Comparison of ENCODE assay signal across 21 mouse cellular contexts in genomic region chr6:40411085-40411484, GRCm38 (mm10). TPM values are rescaled to one million over a fixed set of nuclear protein-coding genes. Genes with fewer than 3 reads are reported as not detected.
"Had no signal": no experiment of that assay in that cellular context is flagged by ENCODE, and none has a peak within 500 bp of the region (broad histone marks: within the 10 kb centered on the region; RNA-seq: fewer than 3 reads in every experiment).

No protein-coding gene starts in this region.

- DNase-seq: kidney, adult 11 months; kidney, adult 8-10 months; kidney, postnatal 10 days; kidney, postnatal 36 days; left cerebral cortex, postnatal 4 days; liver, postnatal 0 days; lung, embryonic 14.5 days; right cerebral cortex, adult 18-20 months; right cerebral cortex, postnatal 14 days; right cerebral cortex, postnatal 4 days; thymus, postnatal 36 days had no signal

- ATAC-seq: liver, postnatal 0 days; lung, postnatal 0 days; midbrain, embryonic 15.5 days had no signal

RNA-seq across cellular contexts. Expression of gene Wee2, which starts 27.8 kb away (rescaled TPM):
- total RNA-seq: layer of hippocampus, postnatal 14 days; left cerebral cortex, postnatal 14 days; left cerebral cortex, postnatal 4 days had no signal
- polyA plus RNA-seq: limb, embryonic 14.5 days; liver, embryonic 11.5 days; liver, embryonic 14.5 days; liver, postnatal 0 days; lung, embryonic 14.5 days; lung, postnatal 0 days; macrophage; midbrain, embryonic 10.5 days; neural tube, embryonic 12.5 days had no signal
